Mouse (Mus musculus): ENCODE data around the gene Gm28729. TPM values are rescaled to one million over a fixed set of nuclear protein-coding genes. Genes with fewer than 3 reads are reported as not detected.
"Not testable (repeated sequence)": the region's sequence is repeated elsewhere in the genome, so short reads cannot be mapped to it uniquely, and the experiment has no call there.

The Gm28729 gene
- total RNA-seq, 2 experiments from 2014 or later: 0.26 TPM; not detected in 1

DNA sequence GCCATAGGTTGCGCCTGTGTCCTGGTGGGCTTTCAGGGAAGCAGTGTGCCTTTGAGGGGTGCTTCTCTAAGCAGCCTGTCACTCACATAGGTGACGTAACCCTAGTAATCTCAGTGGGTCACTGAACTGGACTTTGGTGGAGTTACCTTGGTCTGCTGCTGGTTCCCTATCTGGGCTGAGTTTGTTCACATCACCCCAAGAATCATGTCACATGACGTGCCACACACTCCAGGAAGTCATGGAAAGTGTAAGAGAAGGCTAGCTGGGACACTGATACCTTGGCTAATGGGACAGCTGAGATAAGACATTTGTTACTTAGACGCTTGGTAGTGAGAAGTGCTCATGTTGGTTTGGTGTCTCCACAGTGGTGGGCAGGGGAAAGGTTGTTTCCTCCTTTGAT is 947 bp upstream of the Gm28729 start:
- intact Hi-C loops (cut with DNase I): no loop called here
- DNase-seq: no peak

DNA sequence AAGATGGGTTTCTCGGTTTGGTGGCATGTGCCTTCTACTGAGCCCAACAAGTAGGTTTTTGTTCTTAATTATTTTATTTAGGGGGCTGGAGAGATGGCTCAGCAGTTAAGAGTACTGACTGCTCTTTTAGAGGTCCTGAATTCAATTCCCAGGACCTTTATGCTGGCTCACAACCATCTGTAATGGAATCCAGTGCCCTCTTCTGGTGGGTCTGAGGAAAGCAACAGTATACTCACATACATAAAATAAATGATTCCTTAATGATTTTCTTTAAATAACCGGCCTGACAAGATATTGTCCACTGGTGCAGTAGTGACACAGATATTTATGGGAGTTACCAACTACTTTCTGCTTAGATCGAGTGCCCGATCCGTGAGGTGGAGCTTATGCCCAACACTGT is 1.9 kb downstream of the Gm28729 start:
- intact Hi-C loops (cut with DNase I): no loop called here
- no peak for DNase-seq

DNA sequence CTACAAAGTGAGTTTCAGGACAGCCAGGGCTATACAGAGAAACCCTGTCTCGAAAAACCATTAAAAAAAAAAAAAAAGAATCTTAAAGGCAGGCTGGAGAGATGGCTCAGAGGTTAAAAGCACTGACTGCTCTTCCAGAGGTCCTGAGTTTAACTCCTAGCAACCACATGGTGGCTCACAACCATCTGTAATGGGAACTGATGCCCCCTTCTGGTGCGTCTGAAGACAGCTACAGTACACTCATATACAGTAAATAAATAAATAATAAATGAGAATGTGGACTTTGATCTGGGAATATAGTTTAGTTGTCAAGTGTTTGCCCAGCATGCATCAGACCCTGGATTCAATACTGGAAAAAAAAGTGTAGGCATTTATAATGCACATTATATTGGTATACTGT is 3.5 kb downstream of the Gm28729 start:
- intact Hi-C loops (cut with DNase I); DNase-seq: not testable (repeated sequence)

DNA sequence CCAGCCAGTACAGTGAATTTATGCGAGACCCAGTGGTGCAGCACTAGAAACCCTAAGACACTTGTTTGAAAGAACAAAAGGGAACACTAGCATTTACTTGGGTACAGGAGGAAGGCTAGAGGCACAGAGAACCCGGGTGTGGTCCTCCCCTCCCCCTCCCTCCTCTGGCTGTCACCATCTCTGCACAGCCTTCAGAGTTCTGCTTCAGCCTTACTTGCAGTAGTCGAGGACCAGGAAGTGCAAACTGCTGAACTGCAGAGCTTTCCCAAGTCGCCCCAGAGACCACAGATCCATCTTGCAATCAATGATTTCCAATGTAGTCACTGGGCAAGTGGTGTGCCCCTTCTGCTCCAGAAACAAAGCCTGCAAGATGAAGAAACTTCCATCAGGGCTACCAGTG is 7.6 kb downstream of the Gm28729 start:
- DNase-seq: no peak
- intact Hi-C loops (cut with DNase I): no loop called here

DNA sequence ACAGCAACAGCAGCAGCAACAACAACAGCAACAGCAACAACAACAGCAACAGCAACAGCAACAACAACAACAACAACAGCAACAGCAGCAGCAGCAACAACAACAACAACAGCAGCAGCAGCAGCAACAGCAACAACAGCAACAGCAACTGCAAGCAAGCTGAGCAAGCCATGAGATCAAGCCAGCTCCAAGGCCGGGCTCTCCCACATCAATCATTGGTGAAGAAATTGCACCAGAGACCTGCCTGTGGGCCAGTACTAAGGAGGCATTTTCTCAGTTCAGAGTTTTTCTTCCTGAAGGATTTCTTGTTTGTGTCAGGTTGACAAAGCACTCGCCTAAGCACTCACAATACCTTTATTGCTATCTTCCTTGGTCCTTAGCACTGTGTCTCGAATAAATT is 8.3 kb downstream of the Gm28729 start:
- intact Hi-C loops (cut with DNase I): no loop called here
- DNase-seq: no peak

DNA sequence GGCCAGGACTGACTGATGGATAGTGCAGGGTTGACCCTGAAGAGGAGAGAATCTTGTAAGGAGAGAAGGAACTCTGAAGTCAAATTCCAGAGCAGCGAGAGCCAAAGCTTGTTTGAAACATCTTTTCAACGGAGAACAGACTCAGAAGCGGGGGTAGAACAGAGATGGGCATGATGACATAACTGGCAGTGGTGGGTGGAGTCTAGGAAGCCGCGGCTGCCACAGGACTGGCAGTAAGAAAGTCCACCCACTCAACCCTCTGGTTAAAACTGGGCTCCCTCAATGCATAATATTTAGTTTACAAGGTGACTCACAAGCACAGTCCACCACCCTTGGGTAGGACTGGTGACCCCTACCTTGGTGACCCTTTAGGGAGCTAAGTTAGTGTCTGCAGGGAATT is 9.3 kb downstream of the Gm28729 start:
- intact Hi-C loops (cut with DNase I): no loop called here
- no peak for DNase-seq

DNA sequence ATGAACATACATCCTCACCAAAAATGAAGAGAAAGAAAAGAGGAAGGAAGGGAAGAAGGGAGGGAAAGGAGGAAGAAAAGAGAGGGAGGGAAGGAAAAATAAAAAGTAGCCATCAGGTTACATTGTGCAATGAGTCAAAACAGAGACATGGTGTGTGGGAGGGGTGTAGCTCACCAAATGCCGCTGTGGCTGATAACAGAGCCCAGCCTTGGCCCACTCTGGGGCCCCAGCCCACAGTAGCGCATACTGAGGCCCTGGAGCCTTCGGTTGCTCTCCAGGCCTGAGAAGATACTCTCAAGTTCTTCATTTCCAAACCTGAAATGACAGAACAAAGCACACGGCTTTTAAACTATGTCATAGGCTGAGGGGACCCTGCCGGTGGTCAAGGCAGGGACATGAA is 10.8 kb downstream of the Gm28729 start:
- intact Hi-C loops (cut with DNase I): no loop called here
- DNase-seq: no peak

DNA sequence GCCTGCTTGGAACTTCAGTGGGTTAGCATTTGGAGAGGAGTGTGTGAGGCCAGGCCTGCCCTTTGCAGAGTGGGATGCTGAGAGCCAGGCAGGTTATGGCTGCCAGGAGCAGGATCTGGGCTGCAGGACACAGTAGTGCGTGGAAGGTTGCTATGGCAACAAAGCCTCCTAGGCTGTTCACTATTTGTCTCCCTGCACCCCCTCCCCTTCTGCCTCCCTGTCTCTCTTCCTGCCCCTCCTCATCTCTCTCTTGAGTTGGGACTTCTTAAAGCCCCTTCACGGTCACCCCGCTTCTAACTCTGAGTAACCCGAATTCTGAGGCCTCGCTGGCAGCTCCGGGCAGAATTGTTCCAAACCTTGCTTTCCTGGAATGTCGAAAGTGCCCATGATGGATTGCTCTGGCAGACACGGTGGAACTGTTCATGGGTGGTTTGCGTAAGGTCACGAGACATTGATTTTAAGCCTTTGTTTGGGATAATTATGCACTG is 19.0 kb downstream of the Gm28729 start:
- no peak for DNase-seq
- intact Hi-C loops (cut with DNase I): no loop called here

DNA sequence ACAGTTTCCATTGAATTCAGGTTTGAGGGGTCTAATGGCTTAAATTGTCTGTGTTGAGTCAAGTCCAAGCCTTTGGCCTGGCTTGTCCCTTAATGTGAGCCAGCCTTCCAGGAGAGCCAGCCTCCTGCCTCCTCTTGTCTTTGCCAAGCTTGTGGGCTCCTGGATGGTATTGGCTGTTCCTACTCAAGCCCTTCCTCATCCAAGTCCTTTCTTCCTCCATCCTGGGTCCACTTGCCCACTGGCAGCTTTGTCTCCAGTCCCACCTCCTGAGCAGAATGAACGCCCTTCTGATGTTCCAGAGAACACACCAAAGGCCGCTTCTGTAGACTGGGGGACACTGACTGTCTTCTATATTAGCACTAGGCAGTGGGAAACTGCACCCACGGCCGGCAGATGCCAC is 19.9 kb downstream of the Gm28729 start:
- no peak for DNase-seq
- intact Hi-C loops (cut with DNase I): no loop called here

DNA sequence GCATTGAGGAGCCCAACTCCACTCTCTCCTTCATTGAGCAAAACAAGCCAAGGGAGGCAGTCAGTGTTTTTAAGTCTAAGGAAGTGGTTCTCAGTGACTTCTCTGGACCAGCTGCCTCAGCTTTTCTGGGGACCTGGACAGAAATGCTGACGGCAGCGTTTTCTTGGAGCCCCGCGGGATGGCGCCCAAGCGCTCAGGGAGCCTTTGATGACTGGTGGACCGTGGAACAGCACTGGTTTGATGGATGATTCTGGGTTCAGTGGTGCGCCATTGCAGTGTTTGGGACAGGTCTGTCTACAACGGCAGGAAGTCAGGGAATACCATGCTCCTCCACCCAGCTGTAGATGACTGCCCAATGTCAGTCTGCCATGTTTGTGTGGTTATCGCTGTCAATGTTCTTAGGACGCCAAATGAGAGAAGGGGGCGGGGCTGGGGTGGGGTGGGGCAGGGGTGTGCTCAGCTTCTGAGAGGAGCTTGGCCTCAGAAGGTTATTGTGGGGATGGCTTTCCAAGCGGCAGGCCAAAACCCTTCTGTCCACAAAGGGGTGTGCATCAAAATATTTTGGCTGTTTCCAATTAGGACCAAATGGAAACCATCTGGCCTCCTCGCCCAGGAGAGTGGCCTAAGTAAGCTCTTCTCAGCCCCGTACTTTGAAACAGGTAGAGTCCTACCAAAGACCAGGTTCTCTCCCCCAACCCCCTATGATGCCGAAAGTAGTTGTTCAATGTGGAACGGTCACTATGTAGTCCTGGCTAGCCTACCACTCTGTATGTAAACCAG is 20.8 kb downstream of the Gm28729 start:
- no peak for DNase-seq
- intact Hi-C loops (cut with DNase I): no loop called here

DNA sequence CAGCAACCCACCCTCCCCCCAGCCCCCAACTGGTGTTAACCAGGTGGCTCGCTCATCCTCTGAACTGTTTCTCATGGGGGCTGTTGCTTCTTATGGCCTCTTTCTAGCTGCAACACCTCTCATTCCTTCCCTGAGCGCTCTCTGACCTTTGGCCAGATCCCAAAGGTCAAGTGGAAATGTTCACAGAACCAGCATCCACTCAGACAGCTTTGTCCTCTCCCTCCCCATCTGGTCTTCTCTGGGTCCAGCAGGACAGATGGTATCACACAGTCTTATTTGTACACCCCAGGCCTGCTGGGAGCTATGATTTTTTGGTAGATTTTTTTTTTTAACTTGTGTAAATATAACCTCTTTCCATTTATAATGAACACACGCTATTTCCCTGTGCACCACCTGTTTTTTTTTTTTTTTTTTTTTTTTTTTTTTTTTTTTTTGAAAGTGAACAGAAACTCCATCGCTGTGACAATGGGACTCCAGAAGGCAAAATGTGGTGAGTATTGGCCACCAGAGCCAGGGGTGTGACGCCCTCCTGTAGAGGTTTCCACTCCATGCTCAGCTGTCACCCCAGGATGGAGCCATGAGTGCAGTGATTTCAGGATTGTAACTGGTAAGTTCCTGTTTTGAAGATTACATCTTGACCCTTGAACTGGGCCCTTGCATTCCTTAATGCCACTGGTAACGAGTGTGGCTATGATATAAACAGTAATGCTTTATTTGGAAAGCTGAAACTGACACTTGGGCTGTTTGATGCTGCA is 22.0 kb downstream of the Gm28729 start:
- intact Hi-C loops (cut with DNase I): no loop called here
- DNase-seq: no peak

DNA sequence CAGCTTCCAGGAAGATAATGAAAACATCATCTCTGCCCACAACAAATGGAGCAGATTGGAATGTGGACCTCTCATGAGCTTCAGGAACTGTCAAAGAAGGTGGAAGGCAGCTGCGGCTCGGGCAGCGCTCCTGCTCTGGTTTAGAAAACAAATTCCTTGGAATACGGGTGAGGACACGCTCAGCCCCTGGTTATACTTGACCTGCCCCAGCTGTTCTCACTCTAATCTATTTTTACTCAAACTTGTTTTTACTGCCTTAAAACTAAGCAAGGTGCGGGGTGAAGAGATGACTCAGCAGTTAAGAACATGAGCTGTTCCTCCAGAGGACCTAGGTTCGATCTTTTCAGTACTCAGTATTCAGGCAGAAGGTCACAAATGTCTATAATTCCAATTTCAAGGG is 23.8 kb downstream of the Gm28729 start:
- intact Hi-C loops (cut with DNase I): no loop called here

DNA sequence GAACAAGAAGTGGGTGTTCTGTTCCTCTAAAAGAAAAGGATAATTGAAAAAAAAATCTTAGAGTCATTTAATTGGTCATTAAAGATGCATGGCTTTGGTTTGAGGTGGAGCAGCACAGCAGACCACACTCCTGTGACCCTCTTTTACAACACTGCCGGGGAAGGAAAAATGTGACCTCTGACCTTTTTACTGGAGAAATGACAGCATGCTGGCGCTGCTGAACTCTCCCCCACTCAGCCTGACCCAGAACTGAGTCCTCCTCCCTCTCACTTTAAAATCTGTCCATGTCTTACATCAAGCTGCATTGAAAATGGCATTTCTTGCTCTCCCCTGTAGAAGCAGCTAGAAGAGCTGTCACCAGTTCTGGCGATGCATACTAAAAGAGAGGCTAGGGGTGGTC is 31.9 kb downstream of the Gm28729 start:
- DNase-seq: no peak
- intact Hi-C loops (cut with DNase I): loop anchor here (5.0 kb wide), 1 partner anchor 206 kb away; no protein-coding TSS in a partner anchor

More for the DNA sequence above, 23.8 kb downstream of the Gm28729 start:
- DNase-seq: no peak

DNA sequence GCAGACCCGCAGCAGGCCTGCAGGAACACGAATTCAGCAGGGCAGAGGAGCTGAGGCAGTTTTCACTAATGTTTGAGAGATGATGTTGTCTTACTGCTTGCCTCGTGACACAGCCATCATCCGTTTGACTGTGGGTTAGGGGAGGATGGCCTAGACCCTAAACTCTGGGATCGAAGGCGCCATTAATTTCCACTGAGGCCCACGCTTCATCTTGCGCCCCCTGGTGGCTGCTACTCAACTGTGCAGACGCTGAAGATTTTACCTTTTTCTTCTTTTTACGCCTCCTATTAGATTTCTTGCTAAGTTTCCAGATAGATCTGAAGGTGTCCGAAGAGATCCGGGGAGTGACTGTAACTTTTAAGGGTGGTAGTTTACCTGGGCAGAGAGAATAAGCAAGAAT is 33.3 kb downstream of the Gm28729 start:
- intact Hi-C loops (cut with DNase I): loop anchor here (5.0 kb wide), 1 partner anchor 205 kb away; no protein-coding TSS in a partner anchor
- DNase-seq: peak in 1 of 2 experiments; percentile 34

DNA sequence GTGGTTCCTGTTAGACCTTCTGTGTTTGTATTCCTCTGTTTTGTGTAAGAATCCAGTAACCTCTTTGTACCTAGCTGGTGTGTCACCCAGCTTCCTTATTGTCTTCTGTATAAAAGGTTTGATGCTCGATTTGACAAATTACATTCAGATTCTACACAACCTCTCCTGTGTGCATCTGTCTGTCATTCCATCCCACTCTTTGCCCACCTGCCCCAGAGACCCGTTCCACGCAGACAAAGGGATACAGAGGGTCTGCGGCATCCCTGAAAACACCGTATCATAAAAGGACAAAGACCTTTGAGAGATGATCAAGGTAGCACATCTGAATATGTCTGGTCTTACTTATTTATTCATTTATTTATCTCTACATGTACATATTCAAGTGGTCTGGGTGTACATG is 37.2 kb downstream of the Gm28729 start:
- DNase-seq: not testable (repeated sequence)
- intact Hi-C loops (cut with DNase I): loop anchor here (2.0 kb wide), 1 partner anchor 137 kb away; no protein-coding TSS in a partner anchor

DNA sequence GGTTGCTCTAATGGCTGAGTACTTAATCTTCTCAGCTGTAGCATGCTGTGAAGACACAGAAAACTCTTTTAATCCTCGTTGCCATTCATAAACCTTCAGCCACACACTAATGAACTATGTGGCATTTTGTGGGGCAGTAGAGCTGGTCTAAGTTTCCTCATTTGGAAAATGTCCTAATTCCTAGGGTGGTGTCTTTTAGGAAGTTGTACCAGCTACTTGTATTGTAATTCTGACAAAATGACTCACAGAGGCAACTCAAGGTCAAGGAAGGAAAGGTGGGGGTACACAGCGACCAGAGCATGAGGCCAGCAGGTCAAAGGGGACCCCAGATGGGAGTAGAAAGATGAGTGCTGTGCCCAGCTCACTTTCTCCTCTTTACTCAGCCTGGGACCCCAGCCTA is 41.4 kb downstream of the Gm28729 start:
- intact Hi-C loops (cut with DNase I): no loop called here
- DNase-seq: no peak

DNA sequence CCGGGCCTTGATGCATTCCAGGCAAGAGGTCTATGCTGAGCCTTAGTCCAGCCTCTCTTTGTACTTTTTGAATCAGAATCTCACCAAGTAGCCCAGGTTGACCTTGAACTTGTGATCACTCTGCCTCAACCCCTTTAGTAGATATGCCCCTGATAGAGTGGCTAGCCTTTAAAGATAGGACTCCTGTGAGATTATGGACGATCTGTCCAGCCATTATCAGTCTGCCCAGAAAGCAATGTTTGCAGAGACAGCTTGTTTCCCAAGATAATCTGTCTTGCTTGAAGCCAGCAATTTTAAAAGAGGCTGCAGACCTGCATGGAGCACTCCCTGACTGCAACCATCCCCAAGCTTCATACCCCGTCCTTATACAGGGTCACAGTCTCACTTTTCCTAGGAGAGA is 42.0 kb downstream of the Gm28729 start:
- no peak for DNase-seq
- intact Hi-C loops (cut with DNase I): no loop called here

DNA sequence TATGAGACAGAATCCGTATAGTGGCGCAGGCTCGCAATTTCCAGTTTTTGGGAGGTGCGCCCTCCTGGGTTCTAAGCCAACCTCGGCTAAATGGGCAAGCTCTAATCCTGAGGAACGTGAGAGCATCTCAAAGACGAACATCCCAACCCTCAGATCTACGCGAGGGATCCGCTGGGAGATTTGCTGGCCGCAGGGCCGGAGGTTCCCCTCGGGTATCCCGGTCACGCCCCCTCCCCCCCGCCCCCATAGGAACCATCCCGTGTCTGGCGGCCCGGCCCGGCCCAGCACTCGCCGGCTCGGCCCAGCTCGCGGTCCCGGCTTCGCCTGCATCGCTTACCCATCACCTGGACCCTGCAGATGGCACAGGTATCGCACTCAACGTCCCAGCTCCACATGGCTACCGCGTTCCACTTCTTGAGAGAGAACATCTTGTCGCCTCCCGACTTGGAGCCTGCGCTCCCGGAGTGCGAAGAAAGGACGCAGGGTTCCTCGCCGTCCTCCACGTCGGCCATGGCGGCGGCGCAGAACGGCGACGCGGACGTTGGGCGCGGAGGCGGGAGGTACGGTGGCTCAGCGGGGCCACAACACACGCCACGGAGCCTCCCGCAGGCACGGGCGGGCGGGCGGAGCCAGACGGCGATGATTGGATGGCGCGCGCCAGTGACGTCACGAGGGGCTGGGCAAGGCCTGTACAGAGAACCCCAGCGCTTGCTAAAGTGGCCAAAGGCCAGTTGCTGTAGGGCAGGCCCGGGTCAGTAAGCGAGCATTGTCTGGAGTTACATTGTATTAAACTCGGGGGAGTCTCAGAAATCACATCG is 46.8 kb downstream of the Gm28729 start, which contains the start of gene Rnf7:
Gene Rnf7, minus strand, starts transcription at position 605 of the 818 bp plus-strand sequence.
- intact Hi-C loops (cut with DNase I): loop anchor here (5.0 kb wide), 1 partner anchor 116 kb away; the partner anchor contains the start of gene Atp1b3
- DNase-seq: peak; percentile 98 to 100

DNA sequence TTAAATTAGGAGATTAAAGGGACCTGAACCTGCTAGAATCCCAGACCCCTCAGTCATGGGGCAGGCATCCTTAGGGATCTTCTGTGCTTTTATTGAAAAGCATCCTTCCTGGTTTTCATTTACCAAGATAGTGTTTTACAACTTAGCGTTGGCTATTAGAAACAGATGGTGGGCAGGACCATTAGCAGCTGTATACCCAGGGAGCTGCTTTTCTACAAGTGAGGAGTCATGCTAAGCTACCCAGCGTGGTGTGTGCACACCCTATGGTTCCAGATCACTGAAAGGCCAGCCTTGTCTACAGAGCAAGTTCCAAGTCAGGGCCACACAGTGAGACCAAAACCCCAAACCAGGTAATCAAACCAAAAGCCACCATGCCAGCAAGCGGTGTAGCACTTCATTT is 52.7 kb downstream of the Gm28729 start:
- intact Hi-C loops (cut with DNase I): no loop called here
- no peak for DNase-seq

DNA sequence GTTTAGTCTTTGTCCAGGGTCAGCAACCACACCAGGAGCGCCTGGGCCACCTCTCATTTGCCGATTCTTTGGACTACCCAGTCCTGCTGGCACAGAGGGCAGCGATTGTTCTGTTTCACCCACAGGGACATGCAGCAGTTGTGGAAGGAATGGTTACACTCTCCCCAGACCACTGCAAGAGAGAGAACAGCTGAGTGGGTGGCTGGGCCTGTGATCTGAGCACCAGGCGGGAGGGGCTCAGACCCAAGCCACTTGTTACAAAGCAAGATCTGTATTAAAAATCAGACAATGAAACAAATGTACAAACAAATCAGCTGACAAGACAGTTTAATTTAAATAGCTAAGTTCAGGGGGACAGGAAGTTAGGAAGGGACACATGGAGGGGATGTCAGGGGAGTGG is 53.4 kb downstream of the Gm28729 start:
- intact Hi-C loops (cut with DNase I); DNase-seq: not testable (repeated sequence)

Data from gastrocnemius, postnatal 36 days (tissue).